Mouse (Mus musculus) pancreas, adult 10 weeks (tissue): Measurements from ENCODE around the gene Maob. TPM values are rescaled to one million over a fixed set of nuclear protein-coding genes. Genes with fewer than 3 reads are reported as not detected.

Experiments used
- polyA plus RNA-seq: library from polyadenylated mRNA; stranded (reverse); fragments of 350-450 nt; fragmentation: Illumina TruSeq; extraction: RNeasy Lipid Tissue Mini Kit (QIAGEN cat#74804); gene quantifications from one replicate; pipeline ENCODE4 v1.2.3, GENCODE M21; 2015; ENCODE audit warnings: low read depth, low replicate concordance; ENCODE audit not compliant: insufficient read depth

Maob gene
- 7.5 TPM for polyA plus RNA-seq

GRCm38 (mm10) chrX:16817261-16817769, at the start of gene Maob:
Maob (minus strand) TSS chrX:16817366.

Other genes starting within 250 kb of the Maob start
- gene Maoa, start 197.7 kb downstream of the Maob start, polyA plus RNA-seq = 2.8 TPM
- gene Ndp, start 94.4 kb upstream of the Maob start, polyA plus RNA-seq = not detected